Mouse (Mus musculus): ENCODE data around the gene Lcmt2.

- no peak for TF ChIP-seq POLR2A (IDR thresholded peaks at IDR 0.05; ENCODE audit: insufficient read depth, low read depth, low read length)
- TF ChIP-seq CTCF (IDR thresholded peaks at IDR 0.05) = no peak
These were observed 43.7 kb upstream of the Lcmt2 start for GRCm38 (mm10) chr2:121184142-121184541.

All from heart, adult 2 months (tissue).